Mouse (Mus musculus) olfactory bulb, adult 2 months (tissue): ENCODE measurements around the gene Aip.

ENCODE experiments used
- CTCF ChIP-seq: fragments of 200-500 bp; IDR thresholded peaks from 2 replicates; pipeline ENCODE4 v1.5.1; 2012; ENCODE audit warnings: low read depth, mild to moderate bottlenecking, low read length, moderate library complexity; ENCODE audit not compliant: insufficient read depth
- POLR2A ChIP-seq: fragments of 200-500 bp; IDR thresholded peaks from 2 replicates; pipeline ENCODE4 v1.6.1; 2012; ENCODE audit warnings: mild to moderate bottlenecking, low read depth, low read length, moderate library complexity; ENCODE audit not compliant: insufficient read depth

DNA sequence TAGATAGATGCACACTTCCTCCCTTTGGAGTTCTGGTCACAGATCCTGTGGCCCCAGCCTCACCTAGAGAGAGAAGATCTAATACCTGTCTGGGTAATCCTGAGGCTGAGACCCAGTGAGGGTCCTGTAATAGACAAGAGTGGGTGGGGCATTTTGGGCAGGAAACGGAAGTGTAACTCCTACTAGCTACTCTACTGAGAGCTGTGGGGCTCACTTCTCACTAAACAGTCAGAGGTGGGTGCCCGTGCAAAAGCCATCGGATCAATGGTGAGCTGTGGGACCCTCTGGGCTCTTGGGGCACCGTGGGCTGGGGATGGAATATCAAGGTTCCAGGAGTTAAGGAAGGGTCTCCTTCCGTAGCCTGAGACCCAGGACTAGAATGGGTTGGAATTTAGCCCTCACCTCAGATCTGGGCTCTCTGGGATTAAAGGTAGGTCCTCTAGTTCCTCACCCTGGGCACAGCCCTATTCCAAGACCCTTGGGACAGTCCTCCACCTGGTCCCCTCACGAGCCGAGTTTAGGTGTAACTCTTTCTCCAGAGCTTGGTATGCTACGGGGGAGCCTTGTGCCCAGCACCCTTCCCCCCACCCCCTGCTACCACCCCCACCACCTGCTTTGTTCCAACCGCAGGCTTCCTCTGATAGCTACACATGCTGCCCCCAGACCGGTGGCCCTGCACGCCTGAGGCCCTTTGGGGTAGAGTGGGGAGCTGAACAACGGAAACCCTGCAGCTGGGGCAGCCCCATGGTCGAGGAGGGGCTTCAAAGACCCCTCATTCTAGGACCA lies 29.0 kb upstream of the Aip start:
- TF ChIP-seq CTCF (no peak), POLR2A (no peak)
